Mouse (Mus musculus): ENCODE measurements around the gene Tmem268.

GRCm38 (mm10) chr4:63605968-63606367, 47.4 kb downstream of the Tmem268 start:
- TF ChIP-seq CTCF (IDR thresholded peaks at IDR 0.05; ENCODE audit: extremely low read depth, insufficient read depth, insufficient read length, insufficient replicate concordance), result no peak
- TF ChIP-seq POLR2A (IDR thresholded peaks at IDR 0.05; ENCODE audit: low read depth, low read length), result no peak
